Mouse (Mus musculus) cerebellum, postnatal 36 days (tissue): ENCODE results near the gene Mon1a.

Experiments
- DNase-seq, 2 experiments: peaks; one replicate each; pipeline ENCODE4 v3.0.0; 2021 to 2022; ENCODE audit warnings: mixed read lengths in 2 of 2

Gene Mon1a

DNA sequence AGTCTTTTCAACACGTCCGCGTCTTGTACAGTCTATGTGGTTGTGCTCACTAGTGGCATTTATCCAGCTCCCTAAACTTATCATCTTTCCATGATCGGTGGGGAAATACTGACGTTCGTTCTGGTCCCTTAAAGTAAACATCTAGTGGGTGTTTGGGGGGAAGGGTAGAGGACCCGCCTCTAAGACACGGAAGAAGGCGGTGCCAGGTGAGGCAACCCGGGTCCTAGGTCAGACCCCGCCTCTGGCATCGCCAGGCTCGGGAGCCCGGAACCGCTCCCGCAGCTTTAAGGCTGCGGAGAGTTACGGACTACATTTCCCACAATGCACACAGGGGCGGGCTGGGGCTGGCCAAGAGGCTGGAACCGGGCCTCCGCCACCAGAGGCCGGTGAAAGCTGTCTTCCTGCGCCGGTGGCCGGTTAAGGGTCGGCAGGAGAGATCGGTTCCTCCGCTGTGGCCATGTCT lies at the start of gene Mon1a:
Gene Mon1a (plus strand): TSS at position 348 of the 463 bp plus-strand sequence.
- DNase-seq: peak; percentile 86 to 90

DNA sequence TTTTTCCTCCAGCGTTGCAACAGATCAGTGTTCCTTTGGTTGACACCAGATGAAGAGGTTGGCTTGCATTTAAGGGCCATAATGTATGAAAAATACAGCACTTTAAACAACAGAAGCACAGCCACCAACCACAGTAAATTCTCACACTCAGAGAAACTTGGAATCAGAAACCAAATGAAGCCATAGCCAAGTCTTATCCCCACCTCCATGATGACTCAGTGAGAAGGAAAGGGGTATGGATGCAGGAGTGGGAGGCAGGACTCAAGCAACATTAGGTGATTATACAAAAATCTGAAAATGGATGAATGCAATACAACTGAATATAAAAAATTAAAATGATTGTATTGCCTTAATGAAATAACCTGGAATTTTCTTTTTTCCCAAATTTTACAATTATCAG lies 49.1 kb upstream of the Mon1a start:
- DNase-seq: no peak

DNA sequence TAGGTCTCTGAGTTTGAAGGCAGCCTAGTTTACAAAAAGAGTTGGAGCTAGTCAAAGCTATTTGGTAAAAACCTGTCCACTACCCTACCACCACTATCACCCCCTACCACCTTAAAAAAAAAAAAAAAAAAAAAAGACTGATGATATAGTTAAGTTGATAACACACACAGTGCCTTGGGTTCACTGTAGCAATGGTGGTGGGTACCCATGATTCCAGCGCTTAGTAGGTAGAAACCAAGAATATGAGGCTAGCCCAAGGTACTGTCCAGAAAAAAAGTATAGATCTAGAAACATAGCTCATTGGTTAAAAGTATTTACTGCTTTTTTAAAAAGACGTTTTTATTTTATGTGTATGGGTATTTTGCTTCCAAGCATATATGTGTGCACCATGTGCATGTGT lies 45.2 kb upstream of the Mon1a start:
- DNase-seq: no peak

DNA sequence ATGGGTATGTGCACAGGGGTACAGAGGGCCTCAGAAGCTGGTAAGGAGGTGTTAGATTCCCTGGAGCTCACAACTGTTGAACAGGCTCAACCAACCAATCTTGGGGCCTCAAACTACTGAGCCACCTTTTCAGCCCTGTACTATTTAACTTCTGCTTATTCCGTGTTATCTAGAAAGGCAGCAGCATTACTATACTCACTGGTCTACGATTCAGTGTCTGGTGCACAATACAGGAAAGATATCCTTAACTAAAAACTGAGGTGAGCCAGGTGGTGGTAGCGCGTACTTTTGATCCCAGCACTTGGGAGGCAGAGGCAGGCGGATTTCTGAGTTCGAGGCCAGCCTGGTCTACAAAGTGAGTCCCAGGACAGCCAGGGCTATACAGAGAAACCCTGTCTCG lies 39.0 kb upstream of the Mon1a start:
- no peak for DNase-seq

DNA sequence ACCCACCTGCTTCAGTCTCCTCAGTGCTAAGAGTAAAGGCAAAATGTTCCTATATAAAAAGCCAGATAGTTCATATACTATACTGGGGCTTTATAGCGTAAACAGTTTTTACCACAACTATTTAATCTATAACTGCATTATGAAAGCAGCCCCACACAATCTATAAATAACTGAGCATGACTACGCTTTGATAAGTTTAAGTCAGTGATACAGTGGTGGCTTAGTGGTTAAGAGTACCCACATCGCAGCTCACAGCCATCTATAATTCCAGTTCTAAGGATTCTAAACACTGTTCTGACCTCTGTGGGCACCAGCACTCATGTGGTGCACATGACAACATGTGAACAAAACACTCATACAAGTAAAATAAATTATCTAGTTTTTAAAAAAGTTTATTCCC lies 29.6 kb upstream of the Mon1a start:
- no peak for DNase-seq

DNA sequence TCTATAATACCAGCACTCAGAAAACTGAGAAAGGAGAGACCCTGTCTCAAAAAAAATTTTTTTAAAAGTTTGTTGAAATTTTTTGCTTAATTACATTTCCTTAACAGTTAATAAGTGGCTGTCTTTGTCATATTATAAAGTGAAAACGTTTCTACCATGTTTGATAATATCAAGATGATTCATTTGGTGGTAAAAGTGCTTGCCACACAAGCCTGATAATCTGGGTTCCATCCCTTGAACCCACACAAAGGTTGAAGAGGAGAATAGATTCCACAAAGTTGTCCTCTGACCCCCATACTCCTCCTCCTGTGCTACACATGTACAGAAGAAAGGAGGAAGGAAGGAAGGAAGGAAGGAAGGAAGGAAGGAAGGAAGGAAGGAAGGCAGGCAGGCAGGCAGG lies 23.5 kb upstream of the Mon1a start:
- DNase-seq: no peak

DNA sequence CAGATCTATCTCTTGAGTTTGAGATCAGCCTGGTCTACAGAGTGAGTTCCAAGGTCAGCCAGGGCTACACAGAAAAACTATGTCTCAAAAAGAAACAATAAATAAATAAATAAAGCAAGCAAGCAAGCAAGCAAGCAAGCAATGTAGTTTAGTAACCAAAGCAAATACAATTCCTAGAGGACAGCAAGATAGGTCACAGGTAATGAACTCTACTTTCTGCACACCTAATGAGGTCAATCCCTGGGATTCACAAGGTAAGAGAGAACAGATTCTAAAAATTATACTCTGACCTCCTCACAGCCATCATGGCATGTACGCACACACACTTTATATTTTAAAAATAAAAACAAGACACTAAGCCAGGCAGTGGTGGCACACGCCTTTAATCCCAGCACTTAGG lies 21.9 kb upstream of the Mon1a start:
- no peak for DNase-seq

DNA sequence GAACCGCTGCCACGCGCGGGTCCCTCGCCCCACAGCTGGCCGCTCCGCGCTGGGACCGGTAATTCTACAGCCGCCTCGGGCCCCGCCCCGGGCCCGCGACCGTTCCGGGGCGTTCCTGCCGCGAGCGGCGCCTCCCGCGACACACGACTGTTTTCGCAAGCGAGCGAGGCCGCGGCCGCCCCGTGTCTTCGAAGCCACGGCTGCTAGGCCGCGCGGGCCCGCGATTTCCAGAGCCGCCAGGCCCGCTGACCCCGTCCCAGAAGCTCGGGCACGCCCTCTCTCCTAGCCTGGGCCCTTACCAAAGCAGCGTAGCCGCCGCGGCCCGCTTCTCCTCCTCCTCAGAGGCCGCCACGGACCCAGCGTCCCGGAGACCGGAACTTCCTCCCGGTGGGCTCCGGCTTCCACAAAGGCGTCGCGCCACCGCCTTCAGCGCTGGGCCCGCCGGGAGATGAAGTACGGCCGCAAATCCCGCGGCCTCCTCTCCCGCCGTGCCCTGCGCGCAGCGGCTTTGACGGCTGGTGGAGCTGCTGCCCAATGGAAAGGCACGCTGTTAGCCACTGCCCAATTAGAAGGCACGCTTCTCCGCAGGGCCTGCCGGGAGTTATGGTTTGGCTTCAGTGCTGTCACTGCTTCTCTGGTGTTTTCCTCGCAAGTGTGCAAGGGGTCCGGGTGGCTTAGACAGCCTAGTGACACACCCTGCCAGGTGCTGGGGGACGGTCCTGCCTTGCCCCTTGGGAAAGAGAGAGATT lies 15.4 kb upstream of the Mon1a start:
- peak; percentile 96 for DNase-seq

DNA sequence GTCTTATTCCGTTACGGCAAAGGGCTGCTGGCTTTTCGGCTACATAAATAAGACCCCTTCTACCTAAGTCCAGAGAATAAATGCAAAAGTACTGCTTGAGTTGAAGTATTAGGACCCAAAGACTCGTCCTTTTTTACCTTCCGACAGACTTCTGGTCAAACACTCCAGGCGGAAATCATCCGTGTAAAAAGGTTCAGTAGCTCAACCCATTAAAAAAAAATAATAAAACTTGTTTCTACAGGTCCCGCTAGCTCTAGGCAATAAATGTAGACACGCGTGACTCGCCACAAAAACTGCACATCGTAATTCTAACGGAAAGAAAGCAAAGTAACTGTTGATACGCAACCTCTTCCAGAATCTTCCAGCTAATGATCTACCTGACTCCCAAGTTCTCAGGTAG lies 14.8 kb upstream of the Mon1a start, which contains the start of gene Rbm6:
Gene Rbm6 (minus strand): TSS at position 101 of the 400 bp plus-strand sequence.
- DNase-seq: no peak

DNA sequence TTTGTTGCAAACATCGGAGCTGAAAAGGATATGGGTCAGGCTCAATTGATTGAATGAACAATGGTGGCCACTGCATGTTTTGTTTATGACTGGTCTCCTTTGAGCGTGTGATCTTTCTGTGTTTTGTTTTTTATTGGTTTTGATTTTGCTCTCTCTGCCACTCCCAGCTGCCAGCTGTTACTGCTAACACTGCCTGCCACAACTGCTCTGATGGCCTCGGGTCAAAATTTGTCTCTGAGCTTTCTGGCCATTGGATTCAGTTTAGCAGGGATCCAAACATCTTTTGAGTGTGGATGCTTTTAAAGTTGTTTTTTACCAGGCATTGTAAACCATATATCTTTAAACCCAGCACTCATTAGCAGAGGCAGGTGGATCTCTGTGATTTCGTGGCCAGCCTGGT lies 7.5 kb upstream of the Mon1a start:
- DNase-seq: no peak

DNA sequence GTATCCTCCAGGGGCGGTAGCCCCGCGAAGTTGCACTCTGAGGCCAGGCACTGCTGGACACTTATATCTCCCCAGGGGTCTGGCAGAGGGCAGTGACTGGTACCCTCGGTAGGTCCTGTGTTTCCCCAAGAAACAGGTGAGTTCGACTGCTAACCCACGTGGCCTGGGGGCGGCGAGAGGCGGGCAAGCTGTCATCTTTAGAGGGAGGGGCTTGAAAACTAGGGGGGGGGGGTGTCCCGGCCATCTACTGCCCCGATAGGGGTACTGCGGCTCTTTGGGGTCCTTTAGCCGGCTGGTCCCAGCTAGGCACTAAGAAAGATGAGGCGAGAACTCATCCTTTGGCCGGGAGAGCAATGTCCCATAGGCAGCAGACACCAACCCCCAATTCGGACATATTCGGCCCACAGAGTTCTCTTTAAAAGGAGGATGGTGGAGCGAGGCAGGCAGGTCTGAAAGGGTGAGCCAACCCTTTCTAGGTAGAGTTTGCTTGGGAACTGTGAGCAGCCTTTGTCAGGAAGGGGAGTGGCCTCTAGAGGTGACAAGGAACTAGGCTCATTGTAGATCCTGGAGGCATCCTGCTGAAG lies 408 bp downstream of the Mon1a start:
- peak in 1 of 2 experiments; percentile 27 for DNase-seq

DNA sequence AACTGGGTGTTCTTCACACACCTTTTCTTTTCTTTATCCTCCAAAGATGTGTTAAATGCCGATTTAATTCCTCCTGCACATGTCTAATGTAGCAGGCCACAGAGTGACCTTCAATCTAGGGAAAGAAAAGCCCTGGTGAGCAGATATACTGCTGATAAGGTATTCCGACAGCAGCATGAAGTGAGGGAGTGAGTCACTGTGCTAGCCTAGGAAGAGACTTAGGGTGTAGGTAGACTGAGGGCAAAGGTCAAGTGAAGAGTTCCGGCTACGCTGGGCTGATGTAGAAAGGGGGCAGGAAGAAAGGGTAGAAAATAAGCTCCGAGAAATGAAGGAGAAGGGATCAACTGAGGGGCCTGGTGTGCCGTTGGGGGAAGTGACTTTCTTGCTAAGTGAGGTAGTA lies 2.3 kb downstream of the Mon1a start:
- no peak for DNase-seq

DNA sequence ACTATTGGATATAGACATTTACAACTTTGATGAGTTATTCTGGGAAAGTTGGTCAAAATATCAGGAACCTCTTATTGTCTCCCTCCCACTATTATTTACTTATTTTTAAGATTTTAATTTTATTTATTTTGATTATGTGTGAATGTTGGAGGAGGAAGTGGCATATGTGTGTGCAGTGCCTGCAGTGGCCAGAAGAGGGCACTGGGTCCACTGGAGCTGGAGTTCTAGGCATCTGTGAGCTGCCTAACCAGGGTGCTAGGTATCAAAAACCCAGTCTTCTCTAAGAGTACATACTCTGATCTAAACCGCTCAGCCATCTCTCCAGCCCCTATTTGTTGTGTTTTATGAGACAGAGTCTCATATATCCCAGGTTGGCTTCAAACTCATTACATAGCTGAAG lies 3.1 kb downstream of the Mon1a start:
- no peak for DNase-seq

DNA sequence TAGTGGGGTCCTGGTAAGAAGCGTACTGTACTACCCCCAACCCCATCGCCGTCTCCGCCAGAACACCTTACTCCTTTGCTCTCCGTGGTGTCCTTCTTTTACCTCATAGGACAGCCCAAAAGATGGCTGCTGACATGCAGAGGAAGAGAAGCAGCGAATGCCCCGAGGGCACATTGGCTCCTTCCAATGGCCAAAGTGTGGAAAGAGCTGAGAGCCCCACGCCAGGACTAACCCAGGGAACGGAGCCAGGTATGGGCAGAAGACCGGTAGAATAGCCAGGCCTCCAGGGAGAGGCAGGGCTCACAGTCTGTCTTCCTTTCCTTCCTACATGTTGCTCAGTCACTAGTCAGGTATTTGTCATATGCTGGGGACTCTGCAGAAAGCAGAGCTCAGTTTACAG lies 10.6 kb downstream of the Mon1a start:
- DNase-seq: peak; percentile 29 to 46

DNA sequence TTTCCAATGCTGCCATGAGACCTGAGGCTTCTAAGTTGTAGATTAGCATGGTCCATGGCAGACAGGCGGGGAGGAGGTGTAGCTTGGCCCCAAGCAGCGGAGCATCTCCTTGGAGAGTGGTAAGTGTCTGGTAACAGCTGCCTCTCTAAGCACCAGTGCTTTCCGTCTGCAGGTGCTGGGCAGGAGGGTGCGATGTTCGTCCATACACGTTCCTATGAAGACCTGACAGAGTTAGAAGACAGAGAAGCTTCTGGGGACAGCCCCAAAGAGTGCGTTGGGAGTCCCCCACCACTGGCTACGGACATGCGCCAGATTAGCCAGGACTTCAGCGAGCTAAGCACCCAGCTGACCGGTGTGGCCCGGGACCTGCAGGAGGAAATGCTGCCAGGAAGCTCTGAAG lies 11.9 kb downstream of the Mon1a start:
- DNase-seq: no peak

DNA sequence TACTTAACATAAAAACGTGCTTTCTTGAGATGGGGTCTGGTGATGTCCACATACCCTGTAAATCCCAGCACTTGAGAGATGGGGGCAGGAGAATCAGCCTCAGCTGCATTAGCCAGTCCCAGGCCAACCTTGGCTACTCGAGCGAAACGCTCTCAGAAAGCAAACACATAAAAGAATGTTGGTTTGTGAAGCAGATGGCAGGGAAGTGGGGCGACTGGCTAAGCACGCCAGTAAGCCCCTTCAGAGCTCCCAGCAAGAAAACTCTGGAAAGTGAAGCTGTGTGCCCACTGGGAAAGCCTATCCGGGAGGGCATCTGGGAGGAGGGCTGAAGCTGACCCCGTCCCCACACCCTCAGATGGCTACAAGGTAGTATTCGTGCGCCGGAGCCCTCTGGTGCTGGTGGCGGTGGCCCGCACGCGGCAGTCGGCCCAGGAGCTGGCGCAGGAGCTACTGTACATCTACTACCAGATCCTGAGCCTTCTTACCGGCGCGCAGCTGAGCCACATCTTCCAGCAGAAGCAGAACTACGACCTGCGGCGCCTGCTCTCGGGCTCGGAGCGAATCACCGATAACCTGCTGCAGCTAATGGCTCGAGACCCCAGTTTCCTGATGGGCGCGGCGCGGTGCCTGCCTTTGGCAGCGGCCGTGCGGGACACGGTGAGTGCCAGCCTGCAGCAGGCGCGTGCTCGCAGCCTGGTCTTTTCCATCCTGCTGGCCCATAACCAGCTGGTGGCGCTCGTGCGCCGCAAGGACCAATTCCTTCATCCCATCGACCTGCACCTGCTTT lies 13.1 kb downstream of the Mon1a start:
- DNase-seq: peak; percentile 94

DNA sequence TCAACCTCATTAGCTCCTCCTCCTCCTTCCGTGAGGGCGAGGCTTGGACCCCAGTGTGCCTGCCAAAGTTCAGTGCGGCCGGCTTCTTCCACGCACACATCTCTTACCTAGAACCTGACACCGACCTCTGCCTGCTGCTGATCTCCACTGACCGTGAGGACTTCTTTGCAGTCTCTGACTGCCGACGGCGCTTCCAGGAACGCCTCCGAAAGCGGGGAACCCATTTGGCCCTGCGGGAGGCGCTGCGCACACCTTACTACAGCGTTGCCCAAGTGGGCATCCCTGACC lies 13.6 kb downstream of the Mon1a start:
- no peak for DNase-seq

DNA sequence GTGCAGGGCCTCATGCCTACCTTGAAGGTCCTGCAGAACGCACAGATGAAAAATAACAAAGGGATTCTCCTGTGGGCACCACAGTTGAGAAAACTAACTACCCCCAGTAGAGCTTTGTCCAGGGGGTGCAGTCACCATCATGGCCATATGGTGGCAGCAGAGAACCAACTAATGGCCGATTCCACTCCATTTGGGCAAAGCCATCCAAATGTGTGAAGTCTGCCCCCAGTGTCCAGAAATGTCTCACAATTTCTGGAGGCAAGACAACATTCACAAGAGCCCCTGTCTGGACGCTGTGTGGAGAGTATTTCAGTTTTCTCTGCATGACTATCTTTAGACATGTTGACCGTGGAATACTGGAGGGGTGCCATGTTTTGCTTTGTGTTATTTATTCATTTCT lies 16.8 kb downstream of the Mon1a start:
- DNase-seq: peak; percentile 87 to 91

DNA sequence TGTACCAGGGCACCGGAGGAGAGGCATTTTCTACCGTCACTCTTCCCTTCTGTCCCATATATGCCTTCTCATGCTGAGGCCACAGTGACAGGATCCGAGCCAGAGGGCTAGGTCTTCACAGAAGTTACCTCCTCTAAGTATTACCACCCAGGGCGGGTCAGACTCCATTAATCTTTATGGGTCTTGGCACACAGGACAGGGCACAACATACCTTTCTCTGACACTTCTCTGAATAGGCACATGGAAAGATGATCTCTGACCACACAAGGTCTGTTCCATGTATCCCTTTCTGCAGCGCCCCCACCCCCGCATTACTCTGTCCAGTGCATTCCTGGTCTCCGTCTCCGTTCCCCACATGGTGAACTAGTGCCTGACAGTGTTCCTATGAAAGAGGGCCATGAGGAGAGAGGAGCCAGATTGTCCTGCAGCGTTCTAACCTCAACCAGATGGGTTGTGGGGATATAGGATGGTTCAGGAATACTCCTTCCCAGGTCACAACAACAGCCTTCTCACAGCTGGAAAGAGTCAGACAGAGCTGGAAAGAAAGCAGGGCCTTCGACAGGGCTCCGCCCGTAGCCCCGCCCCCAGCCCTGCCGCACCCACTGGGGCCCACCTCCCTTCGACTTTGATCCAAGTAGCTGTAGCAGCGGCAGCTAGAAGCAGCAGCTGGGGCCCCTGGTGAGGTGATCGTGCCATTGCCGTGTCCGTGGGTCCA lies 18.5 kb downstream of the Mon1a start, which contains the start of gene Mst1r:
Gene Mst1r (plus strand): TSS at position 622 of the 715 bp plus-strand sequence.
- DNase-seq: no peak

DNA sequence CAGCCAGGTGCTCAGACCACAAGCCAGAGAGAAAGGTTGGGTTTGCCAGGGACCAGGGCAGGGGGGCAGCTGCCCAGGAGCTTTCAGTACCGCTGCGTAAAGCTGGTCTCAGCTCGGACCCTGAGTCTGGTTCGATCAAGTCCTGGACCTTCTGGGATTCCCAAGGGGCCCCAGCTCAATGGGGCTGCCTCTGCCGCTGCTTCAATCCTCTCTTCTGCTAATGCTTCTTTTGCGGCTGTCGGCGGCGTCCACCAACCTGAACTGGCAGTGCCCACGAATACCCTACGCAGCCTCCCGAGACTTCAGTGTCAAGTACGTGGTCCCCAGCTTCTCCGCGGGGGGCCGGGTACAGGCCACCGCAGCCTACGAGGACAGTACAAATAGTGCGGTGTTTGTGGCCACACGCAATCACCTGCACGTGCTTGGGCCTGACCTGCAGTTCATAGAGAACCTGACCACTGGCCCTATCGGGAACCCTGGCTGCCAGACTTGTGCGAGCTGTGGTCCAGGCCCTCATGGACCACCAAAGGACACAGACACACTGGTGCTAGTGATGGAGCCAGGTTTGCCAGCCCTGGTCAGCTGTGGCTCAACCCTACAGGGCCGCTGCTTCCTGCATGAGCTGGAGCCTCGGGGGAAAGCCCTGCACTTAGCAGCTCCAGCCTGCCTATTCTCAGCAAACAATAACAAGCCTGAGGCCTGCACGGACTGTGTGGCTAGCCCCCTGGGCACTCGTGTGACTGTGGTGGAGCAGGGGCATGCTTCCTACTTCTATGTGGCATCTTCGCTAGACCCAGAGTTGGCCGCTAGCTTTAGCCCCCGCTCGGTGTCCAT lies 19.2 kb downstream of the Mon1a start:
- DNase-seq: no peak

DNA sequence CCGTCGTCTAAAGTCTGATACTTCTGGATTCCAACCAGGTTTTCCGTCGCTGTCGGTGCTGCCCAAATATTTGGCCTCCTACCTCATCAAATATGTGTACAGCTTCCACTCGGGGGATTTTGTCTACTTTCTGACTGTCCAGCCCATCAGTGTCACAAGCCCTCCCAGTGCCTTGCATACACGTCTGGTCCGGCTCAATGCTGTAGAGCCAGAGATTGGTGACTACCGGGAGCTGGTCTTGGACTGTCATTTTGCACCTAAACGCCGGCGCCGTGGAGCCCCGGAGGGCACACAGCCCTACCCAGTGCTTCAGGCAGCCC lies 19.8 kb downstream of the Mon1a start:
- DNase-seq: no peak

DNA sequence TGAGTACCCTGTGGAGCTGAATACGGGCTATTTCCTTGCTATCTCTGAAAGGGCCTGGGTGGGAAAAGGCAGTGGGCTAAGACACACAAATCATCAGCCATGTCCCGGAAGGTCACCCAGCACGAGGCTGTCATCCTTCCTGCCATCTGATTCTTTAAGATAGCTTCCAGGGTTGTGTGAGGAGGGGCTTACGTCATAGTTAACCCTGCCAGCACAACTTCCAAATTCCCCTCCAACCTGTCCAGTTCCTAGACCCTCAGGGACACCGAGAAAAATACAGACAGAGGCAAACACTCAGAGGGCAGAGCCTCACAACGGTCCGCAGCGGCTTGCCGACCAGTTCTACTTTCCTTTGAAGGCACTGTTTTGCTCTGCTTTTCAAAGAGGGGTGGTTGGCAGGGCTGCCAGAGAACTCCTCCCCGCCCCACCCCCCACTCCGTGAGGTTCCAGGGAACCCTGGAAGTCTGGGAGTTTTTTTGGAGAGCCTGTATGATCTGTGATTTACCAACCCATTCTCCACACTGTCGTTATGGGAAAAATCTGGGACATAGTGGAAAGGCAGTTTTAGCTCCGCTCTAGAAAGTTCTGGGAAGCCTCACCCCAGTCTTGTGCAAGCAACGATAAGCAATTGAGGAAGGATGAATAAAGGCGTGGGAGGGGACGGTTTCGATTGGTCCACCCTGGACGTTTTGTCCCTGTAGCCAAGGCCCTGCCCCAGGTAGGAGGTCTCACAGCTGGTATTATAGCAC lies 20.6 kb downstream of the Mon1a start:
- DNase-seq: no peak
